Mouse (Mus musculus) liver, adult 2 months (tissue): ENCODE data around the gene Olfr6.

Experiments
- CTCF ChIP-seq: fragments of 200-500 bp; IDR thresholded peaks from 2 replicates; pipeline ENCODE4 v1.5.1; 2011; ENCODE audit warnings: low read depth, low read length, control low read depth
- POLR2A ChIP-seq: fragments of 200-500 bp; IDR thresholded peaks from 2 replicates; pipeline ENCODE4 v1.6.1; 2011; ENCODE audit warnings: low read length, control low read depth; ENCODE audit not compliant: insufficient read depth; ENCODE audit errors: extremely low read depth

GRCm38 (mm10) chr7:107000798-107001197, 37.1 kb upstream of the Olfr6 start:
- TF ChIP-seq CTCF (no peak), POLR2A (no peak)
